Mouse (Mus musculus): ENCODE results near the gene Lrrk1. TPM values are rescaled to one million over a fixed set of nuclear protein-coding genes. Genes with fewer than 3 reads are reported as not detected.
"Not testable (repeated sequence)": the region's sequence is repeated elsewhere in the genome, so short reads cannot be mapped to it uniquely, and the experiment has no call there.

Gene Lrrk1
- polyA plus RNA-seq, 1 experiment from 2014 or later: 19.5 TPM

- no peaks in the 10 kb centered on the region for H3K36me3 ChIP-seq (ENCODE audit: control insufficient read depth, insufficient read depth, low read length)
- no peak for ATAC-seq (ENCODE audit: insufficient read depth, low FRiP score)
- no peak overlapping the region for H3K9ac ChIP-seq (ENCODE audit: low read length)
- no peak overlapping the region for H3K4me3 ChIP-seq (replicated peaks; ENCODE audit: low read length)
- no peak overlapping the region for H3K27ac ChIP-seq (ENCODE audit: low read length)
- H3K4me2 ChIP-seq (ENCODE audit: low read depth, low read length): no peak overlapping the region
- 90% methylated on average over 1 of the region's 1 CpGs for WGBS
- no peaks in the 10 kb centered on the region for H3K27me3 ChIP-seq (ENCODE audit: control insufficient read depth, insufficient read depth, low read length)
- H3K9me3 ChIP-seq (replicated peaks; ENCODE audit: control insufficient read depth, low read length): no peaks in the 10 kb centered on the region
- H3K4me1 ChIP-seq (ENCODE audit: control insufficient read depth, insufficient read depth, low read length): peaks cover 6% of the 10 kb centered on the region; the same call in 1 of the 2 replicates
These were observed 192.3 kb downstream of the Lrrk1 start for GRCm38 (mm10) chr7:66195881-66196280.

GRCm38 (mm10) chr7:66194511-66194910 is 193.6 kb downstream of the Lrrk1 start:
- Histone ChIP-seq H3K4me1 (ENCODE audit: control insufficient read depth, insufficient read depth, low read length) (peaks cover 6% of the 10 kb centered on the region; the same call in 1 of the 2 replicates), H3K27me3 (ENCODE audit: control insufficient read depth, insufficient read depth, low read length) (no peaks in the 10 kb centered on the region), H3K9me3 (replicated peaks; ENCODE audit: control insufficient read depth, low read length) (no peaks in the 10 kb centered on the region), H3K9ac (ENCODE audit: low read length) (no peak overlapping the region), H3K4me3 (replicated peaks; ENCODE audit: low read length) (no peak overlapping the region), H3K4me2 (ENCODE audit: low read depth, low read length) (no peak overlapping the region), H3K27ac (ENCODE audit: low read length) (no peak overlapping the region), H3K36me3 (ENCODE audit: control insufficient read depth, insufficient read depth, low read length) (no peaks in the 10 kb centered on the region)
- no peak for ATAC-seq (ENCODE audit: insufficient read depth, low FRiP score)
- WGBS: 67% methylated on average over 3 of the region's 3 CpGs

- not testable (repeated sequence) for ATAC-seq (ENCODE audit: insufficient read depth, low FRiP score); H3K36me3 ChIP-seq (ENCODE audit: control insufficient read depth, insufficient read depth, low read length)
- WGBS: 87% methylated on average over 10 of the region's 10 CpGs
These were observed 197.8 kb downstream of the Lrrk1 start for GRCm38 (mm10) chr7:66190385-66190784.

GRCm38 (mm10) chr7:66187581-66188231 is 200.4 kb downstream of the Lrrk1 start:
- Histone ChIP-seq H3K27ac (ENCODE audit: low read length) (no peak overlapping the region), H3K4me1 (ENCODE audit: control insufficient read depth, insufficient read depth, low read length) (no peaks in the 10 kb centered on the region), H3K4me3 (replicated peaks; ENCODE audit: low read length) (no peak overlapping the region), H3K36me3 (ENCODE audit: control insufficient read depth, insufficient read depth, low read length) (no peaks in the 10 kb centered on the region), H3K9me3 (replicated peaks; ENCODE audit: control insufficient read depth, low read length) (no peaks in the 10 kb centered on the region), H3K4me2 (ENCODE audit: low read depth, low read length) (no peak overlapping the region), H3K9ac (ENCODE audit: low read length) (no peak overlapping the region), H3K27me3 (ENCODE audit: control insufficient read depth, insufficient read depth, low read length) (no peaks in the 10 kb centered on the region)
- ATAC-seq (ENCODE audit: insufficient read depth, low FRiP score): no peak
- WGBS: 73% methylated on average over 4 of the region's 4 CpGs

More at GRCm38 (mm10) chr7:66190385-66190784, 197.8 kb downstream of the Lrrk1 start:
- H3K27ac ChIP-seq (ENCODE audit: low read length); H3K4me3 ChIP-seq (replicated peaks; ENCODE audit: low read length); H3K4me2 ChIP-seq (ENCODE audit: low read depth, low read length); H3K9ac ChIP-seq (ENCODE audit: low read length); H3K9me3 ChIP-seq (replicated peaks; ENCODE audit: control insufficient read depth, low read length); H3K4me1 ChIP-seq (ENCODE audit: control insufficient read depth, insufficient read depth, low read length); H3K27me3 ChIP-seq (ENCODE audit: control insufficient read depth, insufficient read depth, low read length): not testable (repeated sequence)

- Histone ChIP-seq H3K36me3 (ENCODE audit: control insufficient read depth, insufficient read depth, low read length) (no peaks in the 10 kb centered on the region), H3K4me1 (ENCODE audit: control insufficient read depth, insufficient read depth, low read length) (no peaks in the 10 kb centered on the region), H3K27me3 (ENCODE audit: control insufficient read depth, insufficient read depth, low read length) (no peaks in the 10 kb centered on the region), H3K9ac (ENCODE audit: low read length) (no peak overlapping the region), H3K4me3 (replicated peaks; ENCODE audit: low read length) (no peak overlapping the region), H3K4me2 (ENCODE audit: low read depth, low read length) (no peak overlapping the region), H3K27ac (ENCODE audit: low read length) (no peak overlapping the region), H3K9me3 (replicated peaks; ENCODE audit: control insufficient read depth, low read length) (no peaks in the 10 kb centered on the region)
- no peak for ATAC-seq (ENCODE audit: insufficient read depth, low FRiP score)
- 85% methylated on average over 5 of the region's 5 CpGs for WGBS
These were observed 202.8 kb downstream of the Lrrk1 start for GRCm38 (mm10) chr7:66185370-66185769.

- Histone ChIP-seq H3K9ac (ENCODE audit: low read length) (no peak overlapping the region), H3K9me3 (replicated peaks; ENCODE audit: control insufficient read depth, low read length) (no peaks in the 10 kb centered on the region), H3K4me1 (ENCODE audit: control insufficient read depth, insufficient read depth, low read length) (no peaks in the 10 kb centered on the region), H3K4me2 (ENCODE audit: low read depth, low read length) (no peak overlapping the region), H3K4me3 (replicated peaks; ENCODE audit: low read length) (no peak overlapping the region), H3K27ac (ENCODE audit: low read length) (no peak overlapping the region), H3K36me3 (ENCODE audit: control insufficient read depth, insufficient read depth, low read length) (no peaks in the 10 kb centered on the region), H3K27me3 (ENCODE audit: control insufficient read depth, insufficient read depth, low read length) (no peaks in the 10 kb centered on the region)
- 80% methylated on average over 4 of the region's 4 CpGs for WGBS
- no peak for ATAC-seq (ENCODE audit: insufficient read depth, low FRiP score)
These were observed 204.1 kb downstream of the Lrrk1 start for GRCm38 (mm10) chr7:66184026-66184425.

GRCm38 (mm10) chr7:66183404-66183803 is 204.7 kb downstream of the Lrrk1 start:
- no peak overlapping the region for H3K4me2 ChIP-seq (ENCODE audit: low read depth, low read length)
- no peak overlapping the region for H3K27ac ChIP-seq (ENCODE audit: low read length)
- H3K4me1 ChIP-seq (ENCODE audit: control insufficient read depth, insufficient read depth, low read length): no peaks in the 10 kb centered on the region
- no peak overlapping the region for H3K4me3 ChIP-seq (replicated peaks; ENCODE audit: low read length)
- H3K9ac ChIP-seq (ENCODE audit: low read length): no peak overlapping the region
- no peaks in the 10 kb centered on the region for H3K9me3 ChIP-seq (replicated peaks; ENCODE audit: control insufficient read depth, low read length)
- 62% methylated on average over 8 of the region's 8 CpGs for WGBS
- no peaks in the 10 kb centered on the region for H3K27me3 ChIP-seq (ENCODE audit: control insufficient read depth, insufficient read depth, low read length)
- ATAC-seq (ENCODE audit: insufficient read depth, low FRiP score): no peak
- H3K36me3 ChIP-seq (ENCODE audit: control insufficient read depth, insufficient read depth, low read length): no peaks in the 10 kb centered on the region

GRCm38 (mm10) chr7:66182075-66182715 is 206.0 kb downstream of the Lrrk1 start:
- Histone ChIP-seq H3K27ac (ENCODE audit: low read length) (no peak overlapping the region), H3K9ac (ENCODE audit: low read length) (no peak overlapping the region), H3K4me1 (ENCODE audit: control insufficient read depth, insufficient read depth, low read length) (no peaks in the 10 kb centered on the region), H3K9me3 (replicated peaks; ENCODE audit: control insufficient read depth, low read length) (no peaks in the 10 kb centered on the region), H3K4me3 (replicated peaks; ENCODE audit: low read length) (no peak overlapping the region), H3K36me3 (ENCODE audit: control insufficient read depth, insufficient read depth, low read length) (no peaks in the 10 kb centered on the region), H3K4me2 (ENCODE audit: low read depth, low read length) (no peak overlapping the region), H3K27me3 (ENCODE audit: control insufficient read depth, insufficient read depth, low read length) (no peaks in the 10 kb centered on the region)
- ATAC-seq (ENCODE audit: insufficient read depth, low FRiP score): no peak
- 79% methylated on average over 7 of the region's 7 CpGs for WGBS

- Histone ChIP-seq H3K4me2 (ENCODE audit: low read depth, low read length) (no peak overlapping the region), H3K4me1 (ENCODE audit: control insufficient read depth, insufficient read depth, low read length) (no peaks in the 10 kb centered on the region), H3K27me3 (ENCODE audit: control insufficient read depth, insufficient read depth, low read length) (no peaks in the 10 kb centered on the region), H3K9ac (ENCODE audit: low read length) (no peak overlapping the region), H3K9me3 (replicated peaks; ENCODE audit: control insufficient read depth, low read length) (no peaks in the 10 kb centered on the region), H3K27ac (ENCODE audit: low read length) (no peak overlapping the region), H3K4me3 (replicated peaks; ENCODE audit: low read length) (no peak overlapping the region), H3K36me3 (ENCODE audit: control insufficient read depth, insufficient read depth, low read length) (no peaks in the 10 kb centered on the region)
- WGBS: 84% methylated on average over 10 of the region's 10 CpGs
- no peak for ATAC-seq (ENCODE audit: insufficient read depth, low FRiP score)
These were observed 207.3 kb downstream of the Lrrk1 start for GRCm38 (mm10) chr7:66180711-66181365.
